Mouse (Mus musculus): ENCODE measurements at regions not wholly inside any gene's neighbourhood (a gene's known extent, or its start where the extent isn't known, plus 50 kb on each side); places are given as distances from the start of the nearest gene placed in this dataset.

DNA sequence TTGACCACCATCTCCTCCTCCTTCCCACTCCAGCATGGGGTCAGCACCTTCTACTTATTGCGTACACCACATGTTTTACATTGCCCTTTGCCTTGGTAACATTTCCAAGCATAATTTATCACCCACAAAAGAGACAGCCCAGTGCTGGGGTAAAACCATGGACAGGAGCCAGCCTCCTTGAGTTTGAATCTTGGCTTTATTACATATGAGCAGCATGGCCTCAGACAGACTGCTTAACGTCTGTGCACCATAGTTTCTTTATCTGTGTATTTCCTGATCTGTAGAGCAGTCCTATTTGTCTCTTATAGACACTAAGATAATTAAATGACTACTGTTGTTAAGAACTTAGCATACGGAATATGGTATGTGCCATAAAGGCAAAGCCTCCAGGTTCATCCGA lies 154.0 kb upstream of the Kif2a start:
- no peak for TF ChIP-seq CTCF (IDR thresholded peaks at IDR 0.05; ENCODE audit: extremely low read depth, insufficient read depth, low read length)
- TF ChIP-seq POLR2A (IDR thresholded peaks at IDR 0.05; ENCODE audit: extremely low read depth, insufficient read depth, low read length), result no peak

Measured in cortical plate, adult 2 months (tissue).